Mouse (Mus musculus): ENCODE results near the gene E130309D02Rik. TPM values are rescaled to one million over a fixed set of nuclear protein-coding genes. Genes with fewer than 3 reads are reported as not detected.

E130309D02Rik gene
- total RNA-seq, 2 experiments from 2014 or later, result 8.1 to 11.2 TPM

DNA sequence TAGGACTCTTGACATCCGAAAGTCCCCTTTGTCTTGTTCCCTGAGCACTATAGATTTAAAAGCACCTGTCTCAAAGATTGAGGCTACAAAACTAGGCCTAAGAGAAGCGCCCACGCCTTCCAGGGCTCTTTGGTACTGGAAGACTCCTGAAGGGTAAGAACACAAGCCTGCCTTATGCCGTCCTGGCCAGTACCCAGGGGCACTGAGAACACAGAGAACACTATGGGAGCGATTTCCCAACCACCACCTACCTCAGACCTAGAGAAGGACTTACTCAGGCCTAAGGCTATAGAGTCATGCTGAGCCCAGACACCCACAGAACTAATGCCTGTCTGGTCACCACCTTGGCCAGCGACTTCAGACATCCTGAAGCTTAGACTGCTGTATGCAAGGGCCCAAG is 48.4 kb downstream of the E130309D02Rik start:
- DNase-seq, result no peak

DNA sequence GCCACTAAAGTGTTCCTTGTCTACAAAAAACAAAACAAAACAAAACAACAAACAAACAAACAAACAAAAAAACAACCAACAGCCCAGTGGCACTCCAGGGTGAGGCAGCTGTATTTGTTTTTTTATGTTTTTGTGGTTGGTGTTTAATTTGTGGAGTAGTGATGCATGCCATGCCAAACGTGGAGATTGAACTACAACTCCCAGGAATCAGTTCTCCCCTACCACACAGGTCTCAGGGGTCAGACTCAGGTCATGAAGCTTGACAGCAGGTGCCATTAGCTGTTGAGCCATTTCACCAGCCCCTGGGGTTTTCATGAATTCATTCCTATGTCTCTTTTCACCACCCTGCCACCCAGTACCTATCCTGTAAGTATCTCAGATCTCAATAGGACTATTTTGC is 49.8 kb downstream of the E130309D02Rik start:
- no peak for DNase-seq

DNA sequence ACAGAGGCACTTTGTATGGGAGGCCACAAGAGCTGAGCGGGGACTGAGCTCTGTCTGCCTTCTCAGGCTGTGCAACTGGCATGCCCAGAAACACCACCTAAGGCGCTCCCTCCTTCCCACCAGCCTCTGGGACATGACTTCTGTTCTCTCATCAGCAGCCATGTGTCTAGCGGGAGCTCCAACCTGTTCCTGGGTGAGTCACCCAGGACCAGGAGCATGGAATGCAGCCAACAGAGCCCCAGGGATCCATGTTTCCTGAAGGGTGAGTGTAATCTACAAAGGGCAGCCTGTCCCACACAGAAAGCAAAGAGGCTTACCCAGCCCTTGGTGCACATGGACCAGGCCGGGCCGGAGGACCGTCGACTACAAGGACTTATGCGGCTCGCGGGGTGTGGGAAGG is 50.5 kb downstream of the E130309D02Rik start:
- no peak for DNase-seq

DNA sequence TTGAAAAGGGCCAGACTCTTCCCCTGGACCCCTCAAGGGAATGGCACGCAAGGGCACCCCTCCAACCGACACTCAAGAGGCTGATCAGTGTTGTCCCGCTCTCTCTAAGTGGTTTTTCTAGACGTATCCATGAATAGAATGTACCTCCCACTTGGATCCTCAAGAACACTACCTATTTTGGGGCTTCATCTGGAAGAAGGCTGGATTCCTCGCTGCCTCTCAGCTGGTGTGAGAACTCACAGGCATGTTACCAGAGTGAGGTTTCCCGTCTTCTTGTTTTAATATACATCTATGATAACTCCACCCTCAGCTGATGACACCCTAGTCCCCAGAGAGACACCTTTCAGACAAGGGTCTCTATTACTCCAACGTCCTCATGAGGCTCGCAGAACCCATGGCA is 53.5 kb downstream of the E130309D02Rik start:
- no peak for DNase-seq

DNA sequence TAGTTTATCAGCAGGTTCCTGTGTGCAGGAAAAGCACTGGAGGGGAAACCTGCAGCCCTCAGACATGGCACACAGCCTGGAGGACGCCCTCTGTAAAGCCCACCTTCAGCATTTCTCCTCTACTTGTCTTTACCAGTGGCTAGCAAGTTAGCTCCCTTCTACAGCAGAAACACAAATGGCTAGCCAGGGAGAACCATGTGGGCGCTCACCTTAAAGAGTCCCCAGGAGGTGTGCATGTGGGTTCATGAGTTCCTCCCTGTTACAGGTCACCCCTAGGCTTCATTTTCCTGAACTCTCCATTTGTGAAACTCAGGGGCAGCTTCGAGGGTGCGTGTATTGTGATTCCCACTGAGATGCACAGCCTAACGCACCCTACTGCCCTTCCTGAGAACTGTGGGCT is 59.4 kb downstream of the E130309D02Rik start:
- DNase-seq, result no peak

DNA sequence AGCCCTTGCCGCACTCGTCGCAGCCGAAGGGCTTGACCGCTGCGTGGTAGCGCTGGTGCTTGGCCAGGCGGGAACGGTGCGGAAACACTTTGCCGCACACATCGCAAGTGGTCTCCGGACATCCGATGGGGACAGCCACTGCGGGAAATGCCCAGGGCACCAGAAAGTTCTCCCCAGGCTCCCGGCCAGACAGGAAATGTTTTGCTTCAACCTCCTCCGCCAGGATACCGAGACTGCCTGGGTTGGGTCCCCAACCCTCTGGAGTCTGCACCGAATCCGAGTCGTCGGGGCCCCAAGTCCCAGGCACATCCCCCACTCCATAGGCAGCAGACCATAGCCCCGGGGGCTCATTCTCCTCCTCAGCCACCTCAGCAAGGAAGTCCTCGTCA is 60.0 kb downstream of the E130309D02Rik start:
- no peak for DNase-seq

DNA sequence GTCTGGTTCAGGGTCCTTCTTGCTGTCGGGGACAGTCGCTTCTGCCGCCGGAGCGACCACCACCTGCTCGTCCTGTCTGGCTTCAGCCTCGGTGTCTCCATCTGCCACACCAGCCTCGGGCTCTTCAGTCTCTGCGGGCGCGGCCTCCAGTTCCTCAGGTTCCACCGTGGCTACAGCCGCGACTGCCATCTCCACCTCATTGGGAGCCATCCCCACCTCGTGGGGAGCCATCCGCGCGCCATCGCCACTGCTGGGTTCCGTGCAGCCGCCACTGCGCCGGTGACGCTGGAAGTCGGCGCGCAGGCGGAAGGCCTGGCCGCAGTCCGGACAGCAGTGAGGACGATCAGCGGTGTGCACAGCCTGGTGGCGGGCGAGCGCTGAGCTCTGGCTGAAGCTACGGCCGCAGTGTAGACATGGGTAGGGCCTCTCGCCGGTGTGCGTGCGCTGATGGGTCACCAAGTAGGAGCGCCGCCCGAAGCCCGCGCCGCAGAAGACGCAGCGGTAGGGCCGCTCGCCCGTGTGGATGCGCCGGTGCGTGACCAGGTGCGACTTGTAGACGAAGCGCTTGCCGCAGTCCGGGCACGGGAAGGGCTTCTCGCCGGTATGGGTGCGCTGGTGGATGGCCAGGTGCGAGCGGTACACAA is 60.6 kb downstream of the E130309D02Rik start:
- DNase-seq, result no peak

DNA sequence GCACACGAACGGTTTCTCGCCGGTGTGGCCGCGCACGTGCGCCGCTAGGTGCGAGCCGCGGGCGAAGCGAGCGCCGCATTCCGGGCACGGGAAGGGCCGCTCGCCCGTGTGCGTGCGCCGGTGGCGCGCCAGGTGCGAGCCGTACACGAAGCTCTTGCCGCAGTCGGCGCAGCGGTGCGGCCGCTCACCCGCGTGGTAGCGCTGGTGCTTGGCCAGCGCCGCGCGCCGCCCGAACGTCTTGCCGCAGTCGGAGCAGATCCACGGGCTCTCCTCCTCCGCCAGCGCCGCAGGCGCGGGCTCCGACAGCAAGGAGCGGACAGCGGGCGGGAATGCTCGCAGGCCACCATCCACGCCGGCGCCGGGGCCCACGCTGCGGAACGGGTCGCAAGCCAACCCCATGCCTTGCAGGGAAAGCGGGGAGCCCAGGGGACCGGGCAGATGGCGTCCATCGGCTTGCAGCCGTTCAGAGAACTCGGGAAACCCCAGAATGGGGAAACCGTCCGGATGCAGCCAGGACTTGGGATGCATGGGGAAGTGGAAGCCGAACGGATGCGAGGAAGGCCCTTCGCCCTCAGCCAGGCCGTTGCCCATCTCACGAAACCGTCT is 61.2 kb downstream of the E130309D02Rik start:
- no peak for DNase-seq

DNA sequence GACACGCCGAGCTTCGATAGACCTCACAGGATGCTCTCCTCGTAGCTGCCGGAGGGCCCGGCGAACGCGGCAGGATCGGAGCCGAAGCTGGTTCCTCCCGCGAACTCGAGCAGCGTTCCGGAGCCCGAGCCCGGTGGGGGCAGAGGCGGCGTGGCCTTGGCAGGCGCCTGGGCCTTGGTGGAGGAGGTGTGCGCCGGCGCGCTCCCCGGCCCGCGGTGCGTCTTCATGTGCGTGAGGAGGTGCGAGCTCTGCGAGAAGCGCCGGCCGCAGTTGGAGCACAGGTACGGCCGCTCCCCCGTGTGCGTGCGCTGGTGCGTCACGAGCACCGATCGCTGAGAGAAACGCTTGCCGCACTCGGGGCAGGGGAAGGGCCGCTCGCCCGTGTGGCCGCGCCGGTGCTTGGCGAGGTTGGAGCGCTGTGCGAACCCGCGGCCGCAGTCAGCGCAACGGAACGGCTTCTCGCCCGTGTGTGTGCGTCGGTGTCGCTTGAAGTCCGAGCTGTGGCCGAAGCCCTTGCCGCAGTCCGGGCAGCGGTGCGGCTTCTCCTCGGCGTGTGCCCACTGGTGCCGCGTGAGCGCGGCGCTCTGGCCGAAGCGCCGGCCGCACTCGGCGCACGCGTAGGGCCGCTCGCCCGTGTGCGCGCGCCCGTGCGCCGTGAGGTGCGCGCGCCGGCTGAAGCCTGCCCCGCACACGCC is 61.8 kb downstream of the E130309D02Rik start:
- DNase-seq, result no peak

DNA sequence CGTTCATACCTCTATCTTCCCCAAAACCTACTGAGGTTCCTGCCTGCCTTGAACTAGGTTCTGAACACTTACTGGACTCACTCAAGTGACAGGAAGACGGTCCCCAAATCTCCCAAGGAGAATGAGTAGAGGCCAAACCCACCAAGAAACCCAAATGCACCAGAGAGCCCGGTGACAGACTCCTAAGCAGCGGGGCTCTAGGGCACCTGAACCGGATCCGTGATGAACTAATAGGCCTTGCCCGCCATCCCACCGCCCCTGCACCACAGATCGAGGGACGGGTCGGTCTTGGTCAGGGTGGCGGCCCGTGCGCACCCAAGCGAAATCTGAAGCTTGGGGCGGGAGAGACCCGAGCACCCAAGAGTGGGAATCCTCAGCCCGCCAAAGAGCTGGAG is 62.4 kb downstream of the E130309D02Rik start:
- no peak for DNase-seq

DNA sequence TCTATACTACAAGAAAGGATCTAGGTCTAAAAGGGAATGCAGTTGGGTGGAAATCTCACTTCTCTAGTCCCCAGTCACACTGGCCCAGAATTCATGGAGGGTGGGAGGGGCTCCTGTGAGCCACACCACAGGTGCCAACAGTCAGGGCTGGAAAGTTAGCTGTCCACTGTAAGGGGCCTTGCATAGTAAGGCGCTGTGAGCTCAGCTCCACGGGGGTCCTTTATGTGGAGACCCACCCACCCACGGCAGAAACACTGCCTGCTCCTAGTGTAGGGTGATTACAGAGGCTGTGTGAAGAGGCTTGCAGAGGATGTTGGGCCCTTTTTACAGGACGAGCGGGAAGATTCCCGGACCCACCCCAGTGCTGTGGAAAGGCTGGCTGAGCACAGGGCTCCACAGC is 63.1 kb downstream of the E130309D02Rik start:
- no peak for DNase-seq

Other genes with a start within 250 kb of the E130309D02Rik start
- 10 to 100 TPM; 14.8 to 16.1 TPM for gene Rnf216, start 202.4 kb downstream of the E130309D02Rik start, total RNA-seq (2021)
- under 1 TPM in 1 of 2 experiments, not detected in 1; 0.05 TPM for gene Olfr718-ps1, start 167.8 kb downstream of the E130309D02Rik start, total RNA-seq (2021)
- gene Rbak, start 134.6 kb downstream of the E130309D02Rik start, total RNA-seq (2021), result 1 to 10 TPM; 3.6 to 3.7 TPM
- not detected for gene Spdye4b, start 134.3 kb downstream of the E130309D02Rik start, total RNA-seq (2021)
- not detected for gene Spdye4a, start 88.5 kb downstream of the E130309D02Rik start, total RNA-seq (2021)
- gene Zfp12, start 80.2 kb downstream of the E130309D02Rik start, total RNA-seq (2021), result 1 to 10 TPM; 6.7 to 8.0 TPM
- 1 to 10 TPM; 2.9 to 3.1 TPM for gene Zfp316, start 45.3 kb downstream of the E130309D02Rik start, total RNA-seq (2021)
- under 1 TPM in 1 of 2 experiments, not detected in 1; 0.28 TPM for gene Zfp853, start 21.7 kb downstream of the E130309D02Rik start, total RNA-seq (2021)
- gene Zdhhc4, start 13.9 kb upstream of the E130309D02Rik start, total RNA-seq (2021), result 10 to 100 TPM; 32.1 to 33.0 TPM
- gene Grid2ip, start 42.0 kb upstream of the E130309D02Rik start, total RNA-seq (2021), result not detected
- gene Kdelr2, start 88.5 kb upstream of the E130309D02Rik start, total RNA-seq (2021), result 10 to 100 TPM; 34.1 to 40.0 TPM
- 1 to 10 TPM; 6.0 to 7.2 TPM for gene Daglb, start 149.2 kb upstream of the E130309D02Rik start, total RNA-seq (2021)
- 100 to 1,000 TPM; 180 to 184 TPM for gene Rac1, start 212.7 kb upstream of the E130309D02Rik start, total RNA-seq (2021)

Measured in gastrocnemius, postnatal 25 days (tissue).